Mouse (Mus musculus): ENCODE measurements around the gene Elk3. TPM values are rescaled to one million over a fixed set of nuclear protein-coding genes. Genes with fewer than 3 reads are reported as not detected.

Gene Elk3
- polyA plus RNA-seq, 1 experiment from 2014 or later: 8.2 TPM

GRCm38 (mm10) chr10:93261132-93261980 lies 49.6 kb downstream of the Elk3 start:
- peaks cover 61% of the 10 kb centered on the region for H3K4me1 ChIP-seq
- peak overlapping the region; percentile 80 for H3K27ac ChIP-seq
- H3K9me3 ChIP-seq (replicated peaks): no peaks in the 10 kb centered on the region
- no peak overlapping the region; the same call in 1 of the 2 replicates for H3K9ac ChIP-seq
- H3K4me2 ChIP-seq: peak overlapping the region; percentile 56
- peak; percentile 74 for ATAC-seq
- no peaks in the 10 kb centered on the region; the same call in 1 of the 2 replicates for H3K36me3 ChIP-seq (ENCODE audit: poor library complexity, severe bottlenecking)
- H3K4me3 ChIP-seq: 0 out of 2 replicates have a peak overlapping the region, but pooled peaks have one; percentile 6
- H3K27me3 ChIP-seq: no peaks in the 10 kb centered on the region
- WGBS: 17% methylated on average over 16 of the region's 16 CpGs

DNA sequence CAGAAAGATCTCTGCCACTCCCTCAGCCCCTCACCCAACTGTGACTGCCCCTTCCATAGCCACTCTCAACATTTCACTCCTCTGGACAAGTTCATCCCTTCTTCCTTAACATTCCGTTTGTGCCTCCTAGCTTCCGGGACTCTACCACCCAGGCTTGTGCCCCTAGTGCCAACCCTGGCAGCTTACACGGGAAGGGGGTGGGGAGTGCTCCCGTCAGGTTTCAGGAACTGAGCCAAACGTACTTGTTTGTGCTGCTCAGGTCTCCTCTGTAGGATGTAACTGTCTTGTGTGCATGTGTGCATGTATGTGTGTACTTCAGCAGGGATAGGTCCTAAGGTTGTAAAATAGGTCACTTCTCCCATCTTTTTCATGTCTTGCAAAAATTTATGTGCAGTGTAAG lies 51.1 kb downstream of the Elk3 start:
- peaks cover 74% of the 10 kb centered on the region for H3K4me1 ChIP-seq
- ATAC-seq: no peak
- H3K9ac ChIP-seq: no peak overlapping the region
- H3K4me3 ChIP-seq: no peak overlapping the region
- no peak overlapping the region for H3K4me2 ChIP-seq
- no peak overlapping the region for H3K27ac ChIP-seq
- no peaks in the 10 kb centered on the region for H3K36me3 ChIP-seq (ENCODE audit: poor library complexity, severe bottlenecking)
- H3K9me3 ChIP-seq (replicated peaks): no peaks in the 10 kb centered on the region
- 57% methylated on average over 5 of the region's 5 CpGs for WGBS
- H3K27me3 ChIP-seq: no peaks in the 10 kb centered on the region

DNA sequence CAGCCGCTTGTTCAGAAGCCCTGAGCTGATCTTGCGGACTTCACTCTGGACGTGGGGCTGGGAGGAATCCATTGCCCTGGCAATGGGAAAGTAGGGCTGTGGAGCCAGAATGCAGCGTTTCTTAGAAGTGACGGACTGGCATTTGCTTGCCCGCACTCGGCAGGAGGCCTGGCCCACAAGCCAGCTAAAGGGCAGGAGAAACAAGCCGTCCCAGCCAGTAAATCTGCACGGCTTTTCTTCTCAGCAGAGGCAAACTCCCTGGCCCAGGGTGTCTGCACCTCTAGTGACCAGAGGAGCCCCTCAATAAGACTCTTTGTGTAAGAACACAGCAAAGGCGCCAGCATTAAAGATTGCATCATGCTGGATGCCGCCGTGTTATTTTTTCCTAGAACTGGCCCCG lies 55.6 kb downstream of the Elk3 start:
- Histone ChIP-seq H3K4me1 (peaks cover 50% of the 10 kb centered on the region), H3K9ac (peak overlapping the region; percentile 43), H3K9me3 (replicated peaks) (no peaks in the 10 kb centered on the region), H3K27ac (peak overlapping the region; percentile 89), H3K4me2 (peak overlapping the region; percentile 41), H3K36me3 (ENCODE audit: poor library complexity, severe bottlenecking) (0 out of 2 replicates have a peak, but pooled peaks cover 4% of the 10 kb centered on the region), H3K27me3 (no peaks in the 10 kb centered on the region), H3K4me3 (no peak overlapping the region)
- peak; percentile 71 for ATAC-seq
- WGBS: 5% methylated on average over 13 of the region's 13 CpGs

- Histone ChIP-seq H3K36me3 (ENCODE audit: poor library complexity, severe bottlenecking) (peaks cover 15% of the 10 kb centered on the region; the same call in 1 of the 2 replicates), H3K27ac (no peak overlapping the region), H3K4me1 (peaks cover 53% of the 10 kb centered on the region), H3K27me3 (no peaks in the 10 kb centered on the region), H3K4me3 (no peak overlapping the region), H3K4me2 (no peak overlapping the region), H3K9ac (no peak overlapping the region), H3K9me3 (replicated peaks) (no peaks in the 10 kb centered on the region)
- 96% methylated on average over 6 of the region's 6 CpGs for WGBS
- ATAC-seq: no peak
Measured at GRCm38 (mm10) chr10:93253156-93253555, 57.8 kb downstream of the Elk3 start.

GRCm38 (mm10) chr10:93252661-93253060 lies 58.3 kb downstream of the Elk3 start:
- 85% methylated on average over 2 of the region's 2 CpGs for WGBS
- Histone ChIP-seq H3K36me3 (ENCODE audit: poor library complexity, severe bottlenecking) (peaks cover 15% of the 10 kb centered on the region; the same call in 1 of the 2 replicates), H3K4me3 (no peak overlapping the region), H3K27me3 (no peaks in the 10 kb centered on the region), H3K4me1 (peaks cover 57% of the 10 kb centered on the region), H3K9me3 (replicated peaks) (no peaks in the 10 kb centered on the region), H3K27ac (no peak overlapping the region), H3K4me2 (no peak overlapping the region), H3K9ac (no peak overlapping the region)
- no peak for ATAC-seq

GRCm38 (mm10) chr10:93251426-93251825 lies 59.5 kb downstream of the Elk3 start:
- H3K9ac ChIP-seq: no peak overlapping the region
- H3K36me3 ChIP-seq (ENCODE audit: poor library complexity, severe bottlenecking): peaks cover 18% of the 10 kb centered on the region
- peaks cover 53% of the 10 kb centered on the region for H3K4me1 ChIP-seq
- H3K27ac ChIP-seq: no peak overlapping the region
- no peaks in the 10 kb centered on the region for H3K9me3 ChIP-seq (replicated peaks)
- no peak for ATAC-seq
- H3K4me3 ChIP-seq: no peak overlapping the region
- H3K27me3 ChIP-seq: no peaks in the 10 kb centered on the region
- whole genome bisulfite sequencing: 90% methylated on average over 8 of the region's 8 CpGs
- no peak overlapping the region for H3K4me2 ChIP-seq

DNA sequence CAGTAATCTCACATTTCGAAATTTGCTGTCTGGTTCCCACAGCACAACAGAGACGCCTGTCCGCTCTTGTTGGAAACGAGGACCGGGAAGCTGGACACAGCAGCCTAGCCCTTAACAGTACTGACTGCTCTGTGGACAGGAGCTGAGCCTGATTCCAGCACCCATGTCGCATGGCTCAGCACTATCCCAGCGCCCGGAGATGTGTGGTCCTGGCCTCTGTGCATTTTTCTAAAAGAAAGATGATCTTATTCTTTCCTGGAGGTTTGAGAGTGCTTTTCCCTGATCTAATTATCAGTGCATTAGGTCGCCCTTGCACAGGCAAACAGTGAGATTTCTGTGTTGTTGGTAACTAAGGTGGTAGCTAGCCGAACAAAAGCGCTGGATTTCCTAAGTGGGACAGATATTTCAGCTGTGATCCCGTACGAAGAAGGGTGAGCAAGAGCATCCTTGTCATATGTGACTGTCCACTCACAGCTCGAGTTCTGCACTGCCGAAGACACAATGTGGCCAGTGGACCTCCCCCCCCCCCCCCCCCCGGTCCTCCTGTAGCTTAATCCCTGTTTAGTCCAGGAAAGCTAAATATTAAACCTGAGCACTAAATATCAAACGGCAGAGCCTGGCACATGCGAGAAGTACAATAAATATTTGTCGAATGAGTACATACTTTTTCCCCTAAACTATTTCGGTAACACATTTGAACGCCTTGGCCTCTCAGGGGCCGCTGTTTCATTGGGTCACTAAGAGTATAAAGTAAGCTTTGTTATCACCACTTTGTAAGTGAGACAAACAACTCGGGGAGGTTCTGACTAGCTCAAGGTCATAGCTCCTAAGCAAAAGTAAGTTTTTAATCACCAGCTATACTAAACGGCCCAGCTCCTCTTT lies 60.3 kb downstream of the Elk3 start:
- Histone ChIP-seq H3K27me3 (no peaks in the 10 kb centered on the region), H3K9me3 (replicated peaks) (no peaks in the 10 kb centered on the region), H3K9ac (no peak overlapping the region), H3K4me3 (no peak overlapping the region), H3K4me1 (peaks cover 48% of the 10 kb centered on the region), H3K4me2 (no peak overlapping the region), H3K27ac (no peak overlapping the region), H3K36me3 (ENCODE audit: poor library complexity, severe bottlenecking) (peaks cover 18% of the 10 kb centered on the region)
- WGBS: 67% methylated on average over 24 of the region's 24 CpGs
- no peak for ATAC-seq

DNA sequence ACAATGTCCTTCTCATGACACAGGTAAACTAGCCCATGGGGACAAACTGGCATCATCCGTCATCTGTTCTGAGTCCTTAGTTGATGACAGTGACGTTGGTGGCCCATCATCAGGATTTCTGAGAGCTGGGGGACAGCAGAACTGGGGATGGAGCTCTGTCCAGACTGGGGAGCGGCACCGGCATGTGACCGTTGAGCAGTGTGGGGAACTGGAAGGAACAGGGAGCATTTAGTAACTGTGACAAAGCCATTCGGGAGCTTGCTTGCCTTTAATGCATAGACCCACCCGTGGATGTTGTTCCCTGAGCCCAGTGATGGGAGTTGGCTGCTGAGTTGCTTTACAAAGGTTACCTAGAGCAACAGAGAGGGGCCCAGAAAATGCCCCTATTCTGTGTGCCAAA lies 61.0 kb downstream of the Elk3 start:
- no peaks in the 10 kb centered on the region for H3K27me3 ChIP-seq
- H3K4me3 ChIP-seq: no peak overlapping the region
- no peak for ATAC-seq
- no peak overlapping the region for H3K4me2 ChIP-seq
- H3K4me1 ChIP-seq: peaks cover 40% of the 10 kb centered on the region
- no peak overlapping the region for H3K27ac ChIP-seq
- H3K9ac ChIP-seq: no peak overlapping the region
- H3K36me3 ChIP-seq (ENCODE audit: poor library complexity, severe bottlenecking): peaks cover 18% of the 10 kb centered on the region
- WGBS: 65% methylated on average over 7 of the region's 7 CpGs
- H3K9me3 ChIP-seq (replicated peaks): no peaks in the 10 kb centered on the region

DNA sequence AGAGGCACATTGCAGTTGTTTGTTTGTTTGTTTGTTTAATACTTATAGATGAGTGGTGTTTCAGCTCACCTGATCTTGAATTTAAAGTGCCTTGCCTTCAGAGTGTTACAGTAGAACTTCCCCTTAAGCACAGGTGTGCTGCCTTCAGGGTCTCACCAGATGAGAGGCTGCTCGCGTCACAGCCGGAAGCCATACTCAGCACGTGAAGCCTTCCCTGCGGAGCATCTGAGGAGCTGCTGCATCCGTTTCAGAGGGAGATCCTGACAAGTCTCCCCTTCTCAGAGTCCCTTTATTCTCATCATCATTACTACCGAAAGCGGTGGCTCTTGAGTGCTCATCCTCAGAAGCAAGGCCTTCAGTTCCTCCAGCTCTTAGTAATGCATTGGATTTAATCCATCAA lies 62.5 kb downstream of the Elk3 start:
- Histone ChIP-seq H3K36me3 (ENCODE audit: poor library complexity, severe bottlenecking) (peaks cover 17% of the 10 kb centered on the region), H3K27ac (no peak overlapping the region), H3K9me3 (replicated peaks) (no peaks in the 10 kb centered on the region), H3K4me3 (no peak overlapping the region), H3K27me3 (no peaks in the 10 kb centered on the region), H3K4me1 (peaks cover 35% of the 10 kb centered on the region), H3K9ac (no peak overlapping the region), H3K4me2 (no peak overlapping the region)
- no peak for ATAC-seq
- 79% methylated on average over 8 of the region's 8 CpGs for WGBS

DNA sequence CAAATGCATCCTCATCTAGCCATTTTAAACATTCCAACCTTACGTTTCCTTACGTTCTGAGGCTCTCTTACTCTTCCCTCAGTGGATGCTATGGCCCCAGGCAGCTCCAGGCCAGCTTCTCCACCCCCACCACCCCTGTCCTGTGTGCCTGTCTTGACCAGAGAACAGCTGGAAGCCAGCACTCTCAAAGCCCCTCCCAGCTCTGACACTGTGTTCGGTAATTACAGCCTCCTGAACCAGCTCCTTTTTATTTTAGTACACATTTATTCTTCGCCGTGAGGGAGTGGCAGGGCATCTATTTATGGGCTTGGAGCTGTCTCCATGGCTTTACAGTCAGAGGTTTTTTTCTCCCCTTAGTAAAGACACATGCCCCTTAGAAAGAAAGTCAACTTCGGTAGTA lies 63.0 kb downstream of the Elk3 start:
- ATAC-seq: no peak
- no peak overlapping the region for H3K27ac ChIP-seq
- H3K4me1 ChIP-seq: peaks cover 35% of the 10 kb centered on the region
- no peaks in the 10 kb centered on the region for H3K9me3 ChIP-seq (replicated peaks)
- WGBS: 48% methylated on average over 6 of the region's 6 CpGs
- no peak overlapping the region for H3K4me2 ChIP-seq
- H3K36me3 ChIP-seq (ENCODE audit: poor library complexity, severe bottlenecking): peaks cover 14% of the 10 kb centered on the region
- no peaks in the 10 kb centered on the region for H3K27me3 ChIP-seq
- H3K9ac ChIP-seq: no peak overlapping the region
- H3K4me3 ChIP-seq: no peak overlapping the region

GRCm38 (mm10) chr10:93247422-93247821 lies 63.5 kb downstream of the Elk3 start:
- Histone ChIP-seq H3K4me1 (peaks cover 35% of the 10 kb centered on the region), H3K4me3 (no peak overlapping the region), H3K27me3 (no peaks in the 10 kb centered on the region), H3K4me2 (no peak overlapping the region), H3K9me3 (replicated peaks) (no peaks in the 10 kb centered on the region), H3K9ac (no peak overlapping the region), H3K36me3 (ENCODE audit: poor library complexity, severe bottlenecking) (peaks cover 15% of the 10 kb centered on the region), H3K27ac (no peak overlapping the region)
- WGBS: 85% methylated on average over 12 of the region's 12 CpGs
- ATAC-seq: no peak
